Mouse (Mus musculus) embryonic facial prominence, embryonic 11.5 days (tissue): ENCODE measurements around the gene Efr3b. TPM values are rescaled to one million over a fixed set of nuclear protein-coding genes. Genes with fewer than 3 reads are reported as not detected.

ENCODE experiments used
- ATAC-seq: fragments of 200-750 bp; cut with Nextera tagmentation; replicated peaks from 2 replicates; pipeline ENCODE4 v1.8.0; 2017; ENCODE audit warnings: low read depth; ENCODE audit not compliant: insufficient number of reproducible peaks, low FRiP score, low TSS enrichment
- DNase-seq: peaks from one replicate; pipeline ENCODE4 v3.0.0-alpha.2; 2015; ENCODE audit warnings: low spot score
- H3K27ac ChIP-seq: fragments of 300-500 bp; sonication (generic); replicated peaks from 2 replicates; pipeline ENCODE4 v1.5.1; 2014; ENCODE audit warnings: mild to moderate bottlenecking, low read depth, low read length, control low read depth
- H3K27me3 ChIP-seq: fragments of 300-500 bp; sonication (generic); 2 replicates; pipeline ENCODE4 v1.6.1; 2014; ENCODE audit warnings: mild to moderate bottlenecking, low read length, moderate library complexity, mixed read lengths; ENCODE audit not compliant: control insufficient read depth, insufficient read depth
- H3K36me3 ChIP-seq: fragments of 300-500 bp; sonication (generic); replicated peaks from 2 replicates; pipeline ENCODE4 v1.6.1; 2014; ENCODE audit warnings: low read depth, mild to moderate bottlenecking, low read length, moderate library complexity, mixed read lengths; ENCODE audit not compliant: control insufficient read depth, insufficient read depth
- H3K4me1 ChIP-seq: fragments of 300-500 bp; sonication (generic); 2 replicates; pipeline ENCODE4 v1.6.1; 2014; ENCODE audit warnings: low read length, mixed read lengths; ENCODE audit not compliant: control insufficient read depth, insufficient read depth
- H3K4me2 ChIP-seq: fragments of 300-500 bp; sonication (generic); 2 replicates; pipeline ENCODE4 v1.6.1; 2014; ENCODE audit warnings: low read depth, mild to moderate bottlenecking, control low read depth, low read length, moderate library complexity
- H3K4me3 ChIP-seq: fragments of 300-500 bp; sonication (generic); 2 replicates; pipeline ENCODE4 v1.5.1; 2014; ENCODE audit warnings: low read depth, low read length, control low read depth
- H3K9ac ChIP-seq: fragments of 300-500 bp; sonication (generic); replicated peaks from 2 replicates; pipeline ENCODE4 v1.6.1; 2014; ENCODE audit warnings: mild to moderate bottlenecking, control low read depth, low read length
- H3K9me3 ChIP-seq: fragments of 300-500 bp; sonication (generic); replicated peaks from 2 replicates; pipeline ENCODE4 v1.6.1; 2016; ENCODE audit warnings: mild to moderate bottlenecking, low read length, inconsistent platforms, mixed read lengths; ENCODE audit not compliant: control insufficient read depth
- WGBS: fragments of 180-500 bp; shearing (Covaris S2); extraction: QIAGEN DNeasy Blood & Tissue Kit; methylation state at CpG from one replicate; pipeline ENCODE4 v1.1.7; 2014; 5-methylcytosine and 5-hydroxymethylcytosine counted together
- polyA plus RNA-seq: library from polyadenylated mRNA; unstranded; fragments of >200 nt; fragmentation: Nextera tagmentation; extraction: Ambion mirVana; gene quantifications from 2 replicates; pipeline ENCODE4 v1.2.1, GENCODE M21; 2014

Gene Efr3b
- polyA plus RNA-seq, 1 experiment from 2014 or later, result 5.0 TPM

GRCm38 (mm10) chr12:4029064-4029463, 9.7 kb downstream of the Efr3b start:
- H3K4me2 ChIP-seq, result no peak overlapping the region
- no peak overlapping the region for H3K4me3 ChIP-seq
- no peak overlapping the region for H3K27ac ChIP-seq
- no peak for ATAC-seq
- H3K27me3 ChIP-seq, result no peaks in the 10 kb centered on the region
- DNase-seq, result no peak
- WGBS, result 84% methylated on average over 4 of the region's 4 CpGs
- H3K4me1 ChIP-seq, result no peaks in the 10 kb centered on the region
- H3K9me3 ChIP-seq, result no peaks in the 10 kb centered on the region
- no peak overlapping the region for H3K9ac ChIP-seq
- H3K36me3 ChIP-seq, result no peaks in the 10 kb centered on the region

GRCm38 (mm10) chr12:4028516-4028915, 10.2 kb downstream of the Efr3b start:
- no peaks in the 10 kb centered on the region for H3K4me1 ChIP-seq
- no peak overlapping the region for H3K4me2 ChIP-seq
- H3K27ac ChIP-seq, result no peak overlapping the region
- no peaks in the 10 kb centered on the region for H3K27me3 ChIP-seq
- no peaks in the 10 kb centered on the region for H3K9me3 ChIP-seq
- 76% methylated on average over 11 of the region's 11 CpGs for WGBS
- no peak overlapping the region for H3K4me3 ChIP-seq
- DNase-seq (no peak), ATAC-seq (no peak)
- no peaks in the 10 kb centered on the region for H3K36me3 ChIP-seq
- H3K9ac ChIP-seq, result no peak overlapping the region

GRCm38 (mm10) chr12:4024356-4024755, 14.4 kb downstream of the Efr3b start:
- no peak overlapping the region for H3K9ac ChIP-seq
- H3K27ac ChIP-seq, result no peak overlapping the region
- no peak for DNase-seq
- WGBS, result 70% methylated on average over 5 of the region's 5 CpGs
- H3K9me3 ChIP-seq, result no peaks in the 10 kb centered on the region
- H3K4me2 ChIP-seq, result no peak overlapping the region
- H3K4me3 ChIP-seq, result no peak overlapping the region
- ATAC-seq, result no peak
- no peaks in the 10 kb centered on the region for H3K4me1 ChIP-seq
- no peaks in the 10 kb centered on the region for H3K27me3 ChIP-seq
- no peaks in the 10 kb centered on the region for H3K36me3 ChIP-seq

GRCm38 (mm10) chr12:4023501-4023900, 15.2 kb downstream of the Efr3b start:
- H3K4me3 ChIP-seq, result no peak overlapping the region
- WGBS, result 95% methylated on average over 14 of the region's 14 CpGs

GRCm38 (mm10) chr12:4022845-4023244, 15.9 kb downstream of the Efr3b start:
- no peak for ATAC-seq

More at GRCm38 (mm10) chr12:4023501-4023900, 15.2 kb downstream of the Efr3b start:
- Histone ChIP-seq H3K36me3 (no peaks in the 10 kb centered on the region), H3K4me1 (no peaks in the 10 kb centered on the region), H3K4me2 (no peak overlapping the region), H3K27me3 (no peaks in the 10 kb centered on the region), H3K9ac (no peak overlapping the region), H3K9me3 (no peaks in the 10 kb centered on the region), H3K27ac (no peak overlapping the region)
- no peak for DNase-seq
- ATAC-seq, result no peak

GRCm38 (mm10) chr12:4020505-4020904, 18.2 kb downstream of the Efr3b start:
- no peaks in the 10 kb centered on the region for H3K9me3 ChIP-seq
- WGBS, result 58% methylated on average over 8 of the region's 8 CpGs
- H3K4me3 ChIP-seq, result no peak overlapping the region
- H3K9ac ChIP-seq, result no peak overlapping the region
- DNase-seq (no peak), ATAC-seq (no peak; the same call in 1 of the 2 replicates)
- no peaks in the 10 kb centered on the region for H3K4me1 ChIP-seq
- no peaks in the 10 kb centered on the region for H3K36me3 ChIP-seq
- no peaks in the 10 kb centered on the region for H3K27me3 ChIP-seq
- no peak overlapping the region for H3K27ac ChIP-seq
- H3K4me2 ChIP-seq, result no peak overlapping the region

More at GRCm38 (mm10) chr12:4022845-4023244, 15.9 kb downstream of the Efr3b start:
- no peak for DNase-seq
- no peaks in the 10 kb centered on the region for H3K4me1 ChIP-seq
- H3K9ac ChIP-seq, result no peak overlapping the region
- H3K36me3 ChIP-seq, result no peaks in the 10 kb centered on the region
- H3K27ac ChIP-seq, result no peak overlapping the region
- H3K27me3 ChIP-seq, result no peaks in the 10 kb centered on the region
- H3K4me3 ChIP-seq, result no peak overlapping the region
- no peaks in the 10 kb centered on the region for H3K9me3 ChIP-seq
- 87% methylated on average over 7 of the region's 7 CpGs for WGBS
- H3K4me2 ChIP-seq, result no peak overlapping the region

- 80% methylated on average over 7 of the region's 7 CpGs for WGBS
- no peak overlapping the region for H3K4me2 ChIP-seq
- no peak for ATAC-seq
- DNase-seq, result no peak
- H3K4me1 ChIP-seq, result no peaks in the 10 kb centered on the region
- no peak overlapping the region for H3K4me3 ChIP-seq
- H3K27me3 ChIP-seq, result no peaks in the 10 kb centered on the region
- H3K9ac ChIP-seq, result no peak overlapping the region
- H3K36me3 ChIP-seq, result no peaks in the 10 kb centered on the region
- no peak overlapping the region for H3K27ac ChIP-seq
- H3K9me3 ChIP-seq, result no peaks in the 10 kb centered on the region
Measured at GRCm38 (mm10) chr12:4016321-4016720, 22.4 kb downstream of the Efr3b start.

- WGBS, result 74% methylated on average over 4 of the region's 4 CpGs
- Histone ChIP-seq H3K4me2 (no peak overlapping the region), H3K27ac (no peak overlapping the region), H3K36me3 (no peaks in the 10 kb centered on the region), H3K4me1 (no peaks in the 10 kb centered on the region), H3K9ac (no peak overlapping the region), H3K9me3 (no peaks in the 10 kb centered on the region), H3K4me3 (no peak overlapping the region), H3K27me3 (no peaks in the 10 kb centered on the region)
- no peak for DNase-seq
- no peak for ATAC-seq
Measured at GRCm38 (mm10) chr12:4015741-4016140, 23.0 kb downstream of the Efr3b start.
